Mouse (Mus musculus): ENCODE measurements around the gene Mtf2.
A peak's percentile ranks its signal among the peaks of the same experiment; 100 is the strongest.
"Not testable (repeated sequence)": the region's sequence is repeated elsewhere in the genome, so short reads cannot be mapped to it uniquely, and the experiment has no call there.

Gene Mtf2

GRCm38 (mm10) chr5:108065465-108066411, at the start of gene Mtf2:
TSS of gene Mtf2 (plus strand) at chr5:108065674.
- peak; percentile 93 to 99 for DNase-seq

- DNase-seq: no peak
Observed at GRCm38 (mm10) chr5:108017232-108017631, 48.2 kb upstream of the Mtf2 start.

GRCm38 (mm10) chr5:108019367-108019766, 46.1 kb upstream of the Mtf2 start:
- no peak for DNase-seq

GRCm38 (mm10) chr5:108021346-108021745, 44.1 kb upstream of the Mtf2 start:
- DNase-seq: no peak

- no peak for DNase-seq
Observed at GRCm38 (mm10) chr5:108028230-108028629, 37.2 kb upstream of the Mtf2 start.

GRCm38 (mm10) chr5:108028797-108029536, 36.5 kb upstream of the Mtf2 start:
- DNase-seq: not testable (repeated sequence)

GRCm38 (mm10) chr5:108029968-108030367, 35.5 kb upstream of the Mtf2 start:
- DNase-seq: peak; percentile 8 to 19

GRCm38 (mm10) chr5:108031267-108031666, 34.2 kb upstream of the Mtf2 start:
- DNase-seq: no peak

- peak; percentile 30 to 43 for DNase-seq
Observed at GRCm38 (mm10) chr5:108034194-108034593, 31.3 kb upstream of the Mtf2 start.

- DNase-seq: no peak
Observed at GRCm38 (mm10) chr5:108035523-108035922, 30.0 kb upstream of the Mtf2 start.

GRCm38 (mm10) chr5:108042061-108042460, 23.4 kb upstream of the Mtf2 start:
- no peak for DNase-seq

- DNase-seq: no peak
Observed at GRCm38 (mm10) chr5:108043908-108044307, 21.6 kb upstream of the Mtf2 start.

- no peak for DNase-seq
Observed at GRCm38 (mm10) chr5:108049711-108050268, 15.7 kb upstream of the Mtf2 start.

- DNase-seq: no peak
Observed at GRCm38 (mm10) chr5:108051026-108051425, 14.4 kb upstream of the Mtf2 start.

GRCm38 (mm10) chr5:108051727-108052126, 13.7 kb upstream of the Mtf2 start:
- DNase-seq: not testable (repeated sequence)

- no peak for DNase-seq
Observed at GRCm38 (mm10) chr5:108052200-108052599, 13.3 kb upstream of the Mtf2 start.

- DNase-seq: no peak
Observed at GRCm38 (mm10) chr5:108053566-108053965, 11.9 kb upstream of the Mtf2 start.

GRCm38 (mm10) chr5:108060413-108060812, 5.1 kb upstream of the Mtf2 start:
- no peak for DNase-seq

GRCm38 (mm10) chr5:108072301-108072700, 6.8 kb downstream of the Mtf2 start:
- no peak for DNase-seq

- no peak for DNase-seq
Observed at GRCm38 (mm10) chr5:108076241-108076640, 10.8 kb downstream of the Mtf2 start.

- no peak for DNase-seq
Observed at GRCm38 (mm10) chr5:108076833-108077540, 11.5 kb downstream of the Mtf2 start.

GRCm38 (mm10) chr5:108079603-108080002, 14.1 kb downstream of the Mtf2 start:
- no peak for DNase-seq

- DNase-seq: peak in 1 of 2 experiments; percentile 15
Observed at GRCm38 (mm10) chr5:108082380-108082779, 16.9 kb downstream of the Mtf2 start.
